Mouse (Mus musculus) heart, postnatal 0 days (tissue): ENCODE results near the gene Nsmce4a. TPM values are rescaled to one million over a fixed set of nuclear protein-coding genes. Genes with fewer than 3 reads are reported as not detected.

Experiments
- ATAC-seq: fragments of 200-750 bp; cut with Nextera tagmentation; 2 replicates; pipeline ENCODE4 v1.8.0; 2017; ENCODE audit warnings: low read depth, moderate number of reproducible peaks, moderate library complexity; ENCODE audit not compliant: insufficient read depth
- DNase-seq: peaks from one replicate; pipeline ENCODE4 v3.0.0-alpha.2; 2016; ENCODE audit warnings: low spot score
- H3K27ac ChIP-seq: fragments of 300-500 bp; sonication (generic); 2 replicates; pipeline ENCODE4 v1.5.1; 2014; ENCODE audit warnings: low read depth, mild to moderate bottlenecking
- H3K27me3 ChIP-seq: fragments of 300-500 bp; sonication (generic); 2 replicates; pipeline ENCODE4 v1.6.1; 2014; ENCODE audit warnings: low read length, mixed read lengths; ENCODE audit not compliant: control insufficient read depth, insufficient read depth
- H3K36me3 ChIP-seq: fragments of 300-500 bp; sonication (generic); replicated peaks from 2 replicates; pipeline ENCODE4 v1.6.1; 2014; ENCODE audit warnings: low read length, mixed read lengths; ENCODE audit not compliant: control insufficient read depth, insufficient read depth
- H3K4me1 ChIP-seq: fragments of 300-500 bp; sonication (generic); 2 replicates; pipeline ENCODE4 v1.6.1; 2014; ENCODE audit warnings: antibody characterized with exemption; ENCODE audit not compliant: control insufficient read depth, insufficient read depth
- H3K4me2 ChIP-seq: fragments of 300-500 bp; sonication (generic); 2 replicates; pipeline ENCODE4 v1.6.1; 2014; ENCODE audit warnings: low read depth, mild to moderate bottlenecking, low read length, moderate library complexity
- H3K4me3 ChIP-seq: fragments of 300-500 bp; sonication (generic); 2 replicates; pipeline ENCODE4 v1.5.1; 2014; ENCODE audit warnings: low read depth, low read length
- H3K9ac ChIP-seq: fragments of 300-500 bp; sonication (generic); replicated peaks from 2 replicates; pipeline ENCODE4 v1.6.1; 2014; ENCODE audit warnings: low read depth, low read length, mixed read lengths
- H3K9me3 ChIP-seq: fragments of 300-500 bp; sonication (generic); replicated peaks from 2 replicates; pipeline ENCODE4 v1.6.1; 2016; ENCODE audit warnings: low read length; ENCODE audit not compliant: control insufficient read depth
- CTCF ChIP-seq: IDR thresholded peaks from 2 replicates; pipeline ENCODE4 v1.5.1; 2016; ENCODE audit warnings: antibody characterized with exemption, control low read depth, low read depth
- EP300 ChIP-seq: IDR thresholded peaks from 2 replicates; pipeline ENCODE4 v1.6.1; 2016; ENCODE audit warnings: antibody characterized with exemption, low read depth
- WGBS: fragments of 180-500 bp; shearing (Covaris S2); extraction: QIAGEN DNeasy Blood & Tissue Kit; methylation state at CpG from one replicate; pipeline ENCODE4 v1.1.7; 2014; 5-methylcytosine and 5-hydroxymethylcytosine counted together
- polyA plus RNA-seq: library from polyadenylated mRNA; unstranded; fragments of >200 nt; fragmentation: Nextera tagmentation; extraction: Ambion mirVana; gene quantifications from 2 replicates; pipeline ENCODE4 v1.2.1, GENCODE M21; 2015
- total RNA-seq: library from RNA; depleted of rRNA; stranded (reverse); fragments of >200 nt; gene quantifications from 2 replicates; pipeline ENCODE4 v1.2.3, GENCODE M21; 2014; ENCODE audit warnings: low replicate concordance

Gene Nsmce4a
- total and polyA plus RNA-seq, 2 experiments from 2014 or later, result 56.9 to 96.9 TPM

GRCm38 (mm10) chr7:130590845-130591437, 18.0 kb upstream of the Nsmce4a start:
- Histone ChIP-seq H3K4me3 (no peak overlapping the region), H3K27ac (peak overlapping the region; percentile 53; the same call in 1 of the 2 replicates), H3K27me3 (no peaks in the 10 kb centered on the region), H3K9me3 (no peaks in the 10 kb centered on the region), H3K4me1 (0 out of 2 replicates have a peak, but pooled peaks cover 4% of the 10 kb centered on the region), H3K36me3 (no peaks in the 10 kb centered on the region), H3K4me2 (no peak overlapping the region), H3K9ac (no peak overlapping the region)
- DNase-seq (no peak), ATAC-seq (no peak)
- whole genome bisulfite sequencing, result 67% methylated on average over 8 of the region's 8 CpGs
- no peak for TF ChIP-seq EP300
- TF ChIP-seq CTCF, result no peak

GRCm38 (mm10) chr7:130590081-130590828, 17.3 kb upstream of the Nsmce4a start:
- Histone ChIP-seq H3K4me3 (no peak overlapping the region), H3K9ac (no peak overlapping the region), H3K27ac (peak overlapping the region; percentile 39; the same call in 1 of the 2 replicates), H3K27me3 (no peaks in the 10 kb centered on the region), H3K4me1 (0 out of 2 replicates have a peak, but pooled peaks cover 4% of the 10 kb centered on the region), H3K9me3 (no peaks in the 10 kb centered on the region), H3K36me3 (no peaks in the 10 kb centered on the region), H3K4me2 (no peak overlapping the region)
- 54% methylated on average over 13 of the region's 13 CpGs for WGBS
- DNase-seq, result no peak
- TF ChIP-seq CTCF (no peak), EP300 (no peak)
- ATAC-seq, result peak; percentile 64

DNA sequence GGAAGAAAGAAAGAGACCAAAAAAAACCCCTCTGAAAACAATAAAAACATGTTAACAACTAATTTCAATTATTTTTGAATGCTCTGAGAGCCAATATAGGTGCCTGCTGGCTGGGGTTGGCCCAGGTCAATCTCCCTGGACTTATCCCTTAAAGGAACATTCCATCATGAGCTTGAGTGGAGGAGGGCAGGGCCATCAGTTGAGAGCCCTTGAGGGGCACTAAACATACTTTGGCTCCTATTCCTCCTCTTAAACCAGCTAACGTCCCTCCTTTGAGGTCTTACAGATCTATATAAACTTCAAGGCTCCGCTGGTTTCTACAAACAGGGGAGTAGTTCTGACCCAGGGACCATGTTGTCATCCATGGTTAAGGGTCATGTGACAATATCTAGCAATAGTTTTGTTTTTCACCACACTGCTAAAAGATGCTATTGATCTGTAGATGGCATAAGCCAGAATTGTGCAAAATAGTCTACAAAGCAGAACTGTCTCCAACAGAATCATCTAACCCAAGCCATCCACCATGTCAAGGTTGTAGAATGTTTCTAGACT, 13.7 kb upstream of the Nsmce4a start:
- no peaks in the 10 kb centered on the region for H3K9me3 ChIP-seq
- no peaks in the 10 kb centered on the region for H3K27me3 ChIP-seq
- no peak overlapping the region for H3K9ac ChIP-seq
- DNase-seq (no peak), ATAC-seq (no peak)
- H3K27ac ChIP-seq, result no peak overlapping the region
- 0 out of 2 replicates have a peak, but pooled peaks cover 4% of the 10 kb centered on the region for H3K4me1 ChIP-seq
- no peaks in the 10 kb centered on the region for H3K36me3 ChIP-seq
- TF ChIP-seq EP300, result no peak
- no peak overlapping the region for H3K4me3 ChIP-seq
- 65% methylated on average over 2 of the region's 2 CpGs for WGBS
- no peak overlapping the region for H3K4me2 ChIP-seq

- Histone ChIP-seq H3K27me3 (no peaks in the 10 kb centered on the region), H3K27ac (no peak overlapping the region), H3K4me3 (no peak overlapping the region), H3K36me3 (no peaks in the 10 kb centered on the region), H3K9me3 (no peaks in the 10 kb centered on the region), H3K4me1 (0 out of 2 replicates have a peak, but pooled peaks cover 6% of the 10 kb centered on the region), H3K4me2 (no peak overlapping the region), H3K9ac (no peak overlapping the region)
- WGBS, result 71% methylated on average over 5 of the region's 5 CpGs
- DNase-seq (no peak), ATAC-seq (no peak)
- TF ChIP-seq CTCF (no peak), EP300 (no peak)
These were observed 5.7 kb upstream of the Nsmce4a start for GRCm38 (mm10) chr7:130578607-130579006.

- Histone ChIP-seq H3K4me1 (0 out of 2 replicates have a peak, but pooled peaks cover 6% of the 10 kb centered on the region), H3K27me3 (no peaks in the 10 kb centered on the region), H3K4me2 (no peak overlapping the region), H3K4me3 (no peak overlapping the region), H3K36me3 (no peaks in the 10 kb centered on the region), H3K27ac (no peak overlapping the region), H3K9me3 (no peaks in the 10 kb centered on the region), H3K9ac (no peak overlapping the region)
- TF ChIP-seq EP300 (no peak), CTCF (no peak)
- WGBS, result 91% methylated on average over 2 of the region's 2 CpGs
- DNase-seq (no peak), ATAC-seq (no peak)
These were observed 5.1 kb upstream of the Nsmce4a start for GRCm38 (mm10) chr7:130578066-130578465.
